Mouse (Mus musculus): ENCODE measurements around the gene Gcn1l1.
"Not testable (repeated sequence)": the region's sequence is repeated elsewhere in the genome, so short reads cannot be mapped to it uniquely, and the experiment has no call there.

DNA sequence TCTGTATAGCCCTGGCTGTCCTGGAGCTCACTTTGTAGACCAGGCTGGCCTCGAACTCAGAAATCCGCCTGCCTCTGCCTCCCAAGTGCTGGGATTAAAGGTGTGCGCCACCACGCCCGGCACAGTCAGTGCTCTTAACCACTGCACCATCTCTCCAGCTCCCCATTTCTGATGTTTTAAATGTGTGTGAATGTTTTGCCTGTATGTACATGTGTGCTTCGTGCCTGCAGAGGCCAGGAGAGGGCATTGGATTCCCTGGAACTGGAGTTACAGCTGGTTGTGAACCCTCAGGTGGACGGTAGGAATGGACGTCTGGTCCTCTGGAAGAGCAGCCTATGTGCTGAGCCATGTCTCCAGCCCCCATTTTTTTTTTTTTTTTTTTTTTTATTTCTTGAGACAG is 46.8 kb upstream of the Gcn1l1 start:
- TF ChIP-seq POLR2A (IDR thresholded peaks at IDR 0.05; ENCODE audit: low read depth, low read length); CTCF (conservative IDR thresholded peaks at IDR 0.05; ENCODE audit: insufficient read depth, insufficient read length, low read depth, low read length): not testable (repeated sequence)
